Mouse (Mus musculus): ENCODE measurements around the gene Mgst1.

DNA sequence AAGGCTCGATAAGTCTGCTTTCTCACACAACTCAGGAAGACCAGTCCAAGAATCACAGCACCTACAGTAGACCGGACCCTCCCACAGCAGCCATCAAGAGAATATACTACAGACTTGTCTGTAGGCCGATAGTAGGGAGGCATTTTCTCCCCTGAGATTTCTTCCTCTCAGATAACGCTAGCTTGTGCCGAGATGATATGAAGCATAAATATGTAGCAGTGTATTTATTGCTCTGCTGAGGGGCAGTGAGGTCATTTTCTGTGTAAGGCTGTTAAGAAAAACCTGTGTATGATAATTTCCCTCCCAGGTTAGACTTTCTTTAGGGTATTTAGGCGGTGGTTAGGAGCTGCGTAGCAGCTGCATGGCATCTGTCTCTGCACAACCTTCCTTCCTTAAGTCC, 37.2 kb upstream of the Mgst1 start:
- TF ChIP-seq POLR2A (IDR thresholded peaks at IDR 0.05; ENCODE audit: insufficient read length, low read depth) (no peak), POLR2AphosphoS2 (IDR thresholded peaks at IDR 0.05; ENCODE audit: insufficient read length, low read depth) (no peak), MYOG (IDR thresholded peaks at IDR 0.05; ENCODE audit: control insufficient read depth in 1 of 3, insufficient read depth in 1 of 3, insufficient read length in 2 of 3, low read depth in 2 of 3) (no peak), MAX (IDR thresholded peaks at IDR 0.05; ENCODE audit: low read depth) (no peak), USF1 (IDR thresholded peaks at IDR 0.05; ENCODE audit: low read depth) (no peak), TCF12 (IDR thresholded peaks at IDR 0.05; ENCODE audit: insufficient read depth, poor library complexity, severe bottlenecking) (no peak), E2F4 (IDR thresholded peaks at IDR 0.05; ENCODE audit: insufficient read depth) (no peak), CEBPB (IDR thresholded peaks at IDR 0.05; ENCODE audit: insufficient read depth, poor library complexity, severe bottlenecking) (no peak)
